Mouse (Mus musculus) limb, embryonic 14.5 days (tissue): Measurements from ENCODE around the gene Kcnk16. TPM values are rescaled to one million over a fixed set of nuclear protein-coding genes. Genes with fewer than 3 reads are reported as not detected.

ENCODE experiments used
- ATAC-seq: fragments of 200-750 bp; cut with Nextera tagmentation; 2 replicates; pipeline ENCODE4 v1.8.0; 2017; ENCODE audit warnings: low read depth, moderate number of reproducible peaks, moderate TSS enrichment; ENCODE audit not compliant: low FRiP score
- DNase-seq: peaks from one replicate; pipeline ENCODE4 v3.0.0-alpha.2; 2015; ENCODE audit warnings: low spot score
- H3K27ac ChIP-seq: fragments of 300-500 bp; sonication (generic); replicated peaks from 2 replicates; pipeline ENCODE4 v1.5.1; 2014; ENCODE audit warnings: low read depth, mild to moderate bottlenecking, low read length, moderate library complexity, mixed read lengths
- H3K27me3 ChIP-seq: fragments of 300-500 bp; sonication (generic); 2 replicates; pipeline ENCODE4 v1.6.1; 2014; ENCODE audit warnings: low read length, mixed read lengths; ENCODE audit not compliant: control insufficient read depth, insufficient read depth
- H3K36me3 ChIP-seq: fragments of 300-500 bp; sonication (generic); 2 replicates; pipeline ENCODE4 v1.6.1; 2014; ENCODE audit warnings: mild to moderate bottlenecking, low read length, moderate library complexity, mixed read lengths; ENCODE audit not compliant: control insufficient read depth, insufficient read depth
- H3K4me1 ChIP-seq: fragments of 300-500 bp; sonication (generic); 2 replicates; pipeline ENCODE4 v1.6.1; 2014; ENCODE audit warnings: antibody characterized with exemption, low read length, mixed read lengths; ENCODE audit not compliant: control insufficient read depth, insufficient read depth
- H3K4me2 ChIP-seq: fragments of 300-500 bp; sonication (generic); replicated peaks from 2 replicates; pipeline ENCODE4 v1.6.1; 2014; ENCODE audit warnings: low read depth, mild to moderate bottlenecking, low read length, moderate library complexity; ENCODE audit not compliant: severe bottlenecking
- H3K4me3 ChIP-seq: fragments of 300-500 bp; sonication (generic); replicated peaks from 2 replicates; pipeline ENCODE4 v1.5.1; 2014; ENCODE audit warnings: low read length
- H3K9ac ChIP-seq: fragments of 300-500 bp; sonication (generic); 2 replicates; pipeline ENCODE4 v1.6.1; 2014; ENCODE audit warnings: mild to moderate bottlenecking, low read depth, low read length, moderate library complexity; ENCODE audit not compliant: severe bottlenecking
- H3K9me3 ChIP-seq: fragments of 300-500 bp; sonication (generic); 2 replicates; pipeline ENCODE4 v1.6.1; 2016; ENCODE audit warnings: low read length; ENCODE audit not compliant: control insufficient read depth
- POLR2A ChIP-seq: fragments of 200-500 bp; IDR thresholded peaks from 2 replicates; pipeline ENCODE4 v1.8.0; 2012; ENCODE audit warnings: inconsistent platforms, mild to moderate bottlenecking, moderate library complexity, borderline replicate concordance; ENCODE audit not compliant: insufficient read depth, insufficient read length; ENCODE audit errors: extremely low read depth
- WGBS: fragments of 180-500 bp; shearing (Covaris S2); extraction: QIAGEN DNeasy Blood & Tissue Kit; methylation state at CpG from one replicate; pipeline ENCODE4 v1.1.7; 2014; 5-methylcytosine and 5-hydroxymethylcytosine counted together
- polyA plus RNA-seq, 2 experiments: library from polyadenylated mRNA; depleted of rRNA in 1 of 2; stranded (reverse) in 1 of 2; unstranded in 1 of 2; fragments of >200 nt; fragmentation: Nextera tagmentation in 1 of 2; extraction: Ambion mirVana in 1 of 2; gene quantifications; 2 replicates each; pipeline versions ENCODE4 v1.2.1 to v1.2.3; 2012 to 2014

Kcnk16 gene
- polyA plus RNA-seq, 2 experiments, result not detected

DNA sequence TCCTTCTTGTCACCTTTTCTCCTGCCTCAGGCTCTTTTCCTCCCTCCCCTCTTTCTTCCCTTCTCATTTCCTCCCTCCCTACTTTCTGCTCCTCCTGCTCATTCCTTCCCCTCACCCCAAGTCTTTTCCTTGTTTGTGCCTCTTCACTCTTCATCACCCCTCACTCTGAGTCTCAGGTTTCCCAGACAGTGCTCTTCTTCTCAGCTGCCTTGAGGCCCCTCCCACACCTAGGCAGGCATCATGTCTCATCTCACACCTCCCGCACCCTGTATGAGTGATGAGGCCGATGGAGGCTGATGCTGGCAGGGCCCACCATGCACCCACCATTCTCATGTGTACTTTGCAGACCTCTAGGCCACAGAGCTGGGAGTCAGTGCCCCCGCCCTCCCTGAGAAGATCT is 25.8 kb downstream of the Kcnk16 start:
- 59% methylated on average over 3 of the region's 3 CpGs for WGBS
- Histone ChIP-seq H3K9ac (no peak overlapping the region), H3K27me3 (no peaks in the 10 kb centered on the region), H3K4me2 (no peak overlapping the region), H3K36me3 (no peaks in the 10 kb centered on the region), H3K9me3 (no peaks in the 10 kb centered on the region), H3K4me3 (no peak overlapping the region), H3K27ac (no peak overlapping the region), H3K4me1 (no peaks in the 10 kb centered on the region)
- no peak for ATAC-seq
- DNase-seq, result no peak
- no peak for TF ChIP-seq POLR2A

DNA sequence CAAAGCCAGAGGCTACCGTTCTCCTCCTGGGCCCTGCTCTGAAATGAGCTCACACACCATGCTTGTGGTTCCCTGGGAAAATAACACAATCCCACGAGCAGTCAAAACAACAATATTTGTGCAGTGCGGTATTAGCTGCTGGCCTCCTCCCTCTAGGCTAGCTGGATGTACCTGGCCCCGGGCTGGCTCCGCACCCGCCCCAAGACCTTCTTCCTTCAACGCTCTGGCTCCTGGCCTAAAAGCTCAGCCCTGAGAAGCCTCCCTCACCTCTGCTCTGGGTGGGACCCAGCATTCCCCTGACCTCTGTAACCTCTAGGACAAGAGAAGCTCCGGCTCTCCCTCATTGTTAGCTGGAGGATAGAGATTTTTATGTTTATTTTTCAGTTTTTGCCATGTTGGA is 26.5 kb downstream of the Kcnk16 start:
- Histone ChIP-seq H3K36me3 (no peaks in the 10 kb centered on the region), H3K9ac (no peak overlapping the region), H3K27ac (no peak overlapping the region), H3K4me2 (no peak overlapping the region), H3K4me3 (no peak overlapping the region), H3K4me1 (no peaks in the 10 kb centered on the region), H3K9me3 (no peaks in the 10 kb centered on the region), H3K27me3 (no peaks in the 10 kb centered on the region)
- 72% methylated on average over 8 of the region's 8 CpGs for WGBS
- DNase-seq, result no peak
- no peak for TF ChIP-seq POLR2A
- no peak for ATAC-seq

DNA sequence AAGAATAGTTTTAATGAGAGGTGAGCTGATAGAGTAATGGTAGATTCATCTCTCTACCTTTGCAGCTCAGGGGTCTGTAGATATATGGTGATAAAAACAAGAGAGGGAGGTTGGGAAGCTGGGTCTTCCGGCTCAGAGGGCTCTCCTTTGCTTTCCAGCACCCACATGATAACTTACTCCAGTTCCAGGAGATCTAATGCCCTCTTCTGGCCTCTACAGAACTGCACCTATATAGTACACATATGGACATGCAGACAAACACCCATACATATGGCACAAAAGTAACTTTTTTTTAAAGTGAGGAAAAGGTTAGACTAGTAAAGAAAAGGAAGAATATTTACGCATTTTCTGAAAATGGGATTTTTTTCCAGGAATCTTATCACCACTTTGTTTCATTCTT is 34.6 kb downstream of the Kcnk16 start:
- no peaks in the 10 kb centered on the region for H3K9me3 ChIP-seq
- H3K27me3 ChIP-seq, result no peaks in the 10 kb centered on the region
- no peak for ATAC-seq
- 91% methylated on average over 2 of the region's 2 CpGs for WGBS
- H3K4me2 ChIP-seq, result no peak overlapping the region
- no peak overlapping the region for H3K4me3 ChIP-seq
- no peaks in the 10 kb centered on the region for H3K4me1 ChIP-seq
- DNase-seq, result no peak
- no peaks in the 10 kb centered on the region for H3K36me3 ChIP-seq
- no peak for TF ChIP-seq POLR2A
- no peak overlapping the region for H3K27ac ChIP-seq
- H3K9ac ChIP-seq, result no peak overlapping the region

DNA sequence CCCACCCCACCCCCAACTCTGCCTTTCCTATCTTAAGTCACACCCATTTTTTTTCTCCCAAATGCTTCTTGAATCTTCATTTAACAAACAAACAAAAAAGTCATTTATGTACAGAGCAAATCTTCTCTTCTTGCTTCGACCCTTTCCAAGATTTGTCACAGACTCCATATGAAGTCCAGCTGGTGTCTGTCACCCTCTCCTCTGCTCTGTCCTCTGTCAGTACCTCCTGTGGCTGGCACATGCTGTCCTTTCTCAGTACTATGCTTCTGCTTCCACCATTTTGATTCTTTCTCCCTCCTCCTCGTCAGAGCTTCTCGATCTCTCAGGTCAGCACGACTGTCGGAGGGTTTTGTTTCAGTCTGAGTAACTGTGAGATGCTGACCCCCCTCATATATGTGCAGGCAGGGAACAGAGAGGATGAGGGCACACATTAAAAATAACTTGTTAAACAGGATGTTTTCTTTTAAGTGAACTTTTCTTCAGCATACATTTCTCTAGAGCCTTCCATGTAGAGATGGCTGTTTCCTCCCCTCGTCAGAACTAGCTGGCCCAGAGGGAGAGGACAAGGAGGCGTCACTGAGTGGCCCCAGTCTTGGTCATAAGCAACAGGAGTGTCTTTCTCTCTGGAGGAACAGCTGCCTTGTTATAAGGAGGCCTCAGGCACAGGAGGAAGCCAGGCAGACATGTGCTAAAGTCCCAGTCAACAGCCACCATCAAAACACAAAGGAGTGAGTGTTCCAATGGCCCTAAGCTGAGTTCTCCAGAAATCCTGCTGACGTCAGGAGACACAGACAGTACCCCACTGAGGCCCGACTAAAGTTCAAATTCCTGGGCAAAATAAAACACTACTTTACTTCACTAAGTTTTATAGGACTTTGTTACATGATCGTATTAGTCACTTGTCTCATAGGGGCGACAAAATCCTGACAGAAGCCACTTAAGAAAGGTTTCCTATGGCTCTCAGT is 35.7 kb downstream of the Kcnk16 start:
- H3K9ac ChIP-seq, result no peak overlapping the region
- H3K27ac ChIP-seq, result no peak overlapping the region
- no peaks in the 10 kb centered on the region for H3K4me1 ChIP-seq
- no peak for ATAC-seq
- no peaks in the 10 kb centered on the region for H3K9me3 ChIP-seq
- WGBS, result 71% methylated on average over 11 of the region's 11 CpGs
- H3K4me3 ChIP-seq, result no peak overlapping the region
- H3K36me3 ChIP-seq, result no peaks in the 10 kb centered on the region
- no peak for DNase-seq
- H3K4me2 ChIP-seq, result no peak overlapping the region
- no peak for TF ChIP-seq POLR2A
- H3K27me3 ChIP-seq, result no peaks in the 10 kb centered on the region

DNA sequence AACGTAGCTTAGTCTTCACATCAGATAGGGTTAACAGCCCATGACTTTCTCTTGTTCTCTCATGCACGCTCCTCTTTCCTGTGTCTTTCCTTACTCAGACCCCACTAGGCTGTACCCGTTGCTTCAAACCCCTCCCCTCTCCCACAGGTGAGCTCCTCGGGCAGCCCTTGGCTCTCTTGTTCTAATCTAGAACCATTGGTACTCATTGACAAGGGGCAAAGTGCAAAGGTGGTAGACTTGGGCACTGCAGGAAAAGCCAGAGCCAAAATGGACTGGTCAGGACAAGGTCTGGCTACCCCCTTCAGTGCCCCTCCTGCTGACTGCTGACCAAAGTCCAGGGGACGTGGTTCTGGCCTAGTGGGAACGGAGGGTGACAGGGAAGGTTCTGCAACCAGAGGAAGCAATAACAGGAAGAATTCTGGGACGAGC is 38.9 kb downstream of the Kcnk16 start:
- no peak for ATAC-seq
- Histone ChIP-seq H3K9ac (no peak overlapping the region), H3K27me3 (no peaks in the 10 kb centered on the region), H3K36me3 (no peaks in the 10 kb centered on the region), H3K27ac (no peak overlapping the region), H3K4me2 (no peak overlapping the region), H3K4me1 (peaks cover 3% of the 10 kb centered on the region; the same call in 1 of the 2 replicates), H3K4me3 (no peak overlapping the region), H3K9me3 (no peaks in the 10 kb centered on the region)
- 76% methylated on average over 7 of the region's 7 CpGs for WGBS
- TF ChIP-seq POLR2A, result no peak
- DNase-seq, result no peak
